Mouse (Mus musculus): Measurements from ENCODE around the gene Mgat5.

The Mgat5 gene

DNA sequence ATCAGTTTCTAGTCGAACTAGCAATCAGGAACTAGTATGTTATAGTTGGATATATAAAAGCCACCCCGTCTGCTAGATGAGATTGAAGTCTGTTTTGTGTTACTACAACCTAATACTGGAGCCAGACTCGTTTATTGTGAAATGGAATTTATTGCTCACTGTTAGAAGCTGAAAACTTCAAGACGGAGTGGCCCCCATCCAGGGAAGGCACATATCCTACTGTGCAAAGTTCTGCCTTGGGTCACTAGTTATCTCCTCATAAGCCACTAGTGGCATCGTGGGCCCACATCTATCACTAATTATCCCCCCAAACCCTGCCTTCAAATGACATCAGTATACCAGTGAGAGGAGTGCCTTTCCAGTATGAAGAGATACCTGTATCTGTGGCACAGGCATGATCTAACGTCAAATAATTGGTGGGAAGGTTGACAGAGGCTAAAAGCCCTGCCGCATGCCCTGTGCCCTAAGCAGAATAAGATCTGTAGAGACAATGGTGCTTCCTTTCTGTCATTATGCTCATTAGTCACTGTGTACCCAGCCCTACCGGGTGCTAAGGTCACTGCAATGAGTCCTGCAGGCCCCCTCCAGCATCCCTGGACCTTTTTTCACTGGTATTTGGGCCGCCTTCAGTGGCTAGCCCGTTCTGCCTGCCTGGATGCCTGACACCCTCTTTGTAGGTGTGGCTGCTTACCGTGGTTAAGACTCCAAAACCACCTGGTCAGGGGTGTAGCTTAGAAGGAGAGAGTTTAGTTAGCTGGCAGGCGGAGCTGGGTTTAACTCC is 191.9 kb downstream of the Mgat5 start:
- DNase-seq = no peak

DNA sequence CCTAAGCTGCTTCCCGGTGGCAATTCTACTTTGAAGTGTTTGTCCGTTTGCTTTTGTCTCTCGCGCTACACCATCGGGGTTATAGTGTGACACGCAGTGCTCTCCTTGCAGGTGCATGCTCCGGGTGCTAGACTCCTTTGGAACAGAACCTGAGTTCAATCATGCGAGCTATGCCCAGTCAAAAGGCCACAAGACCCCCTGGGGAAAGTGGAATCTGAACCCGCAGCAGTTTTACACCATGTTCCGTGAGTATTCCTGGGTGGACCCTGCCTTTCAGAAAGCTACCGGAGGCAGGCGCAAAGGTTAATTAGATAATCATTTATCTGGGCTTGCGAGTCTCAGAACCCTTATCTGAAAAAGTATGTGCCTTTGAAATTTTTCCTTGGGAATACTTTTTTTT is 192.6 kb downstream of the Mgat5 start:
- DNase-seq = no peak

- no peak for DNase-seq
Observed at GRCm38 (mm10) chr1:127398186-127398585, 193.4 kb downstream of the Mgat5 start.

DNA sequence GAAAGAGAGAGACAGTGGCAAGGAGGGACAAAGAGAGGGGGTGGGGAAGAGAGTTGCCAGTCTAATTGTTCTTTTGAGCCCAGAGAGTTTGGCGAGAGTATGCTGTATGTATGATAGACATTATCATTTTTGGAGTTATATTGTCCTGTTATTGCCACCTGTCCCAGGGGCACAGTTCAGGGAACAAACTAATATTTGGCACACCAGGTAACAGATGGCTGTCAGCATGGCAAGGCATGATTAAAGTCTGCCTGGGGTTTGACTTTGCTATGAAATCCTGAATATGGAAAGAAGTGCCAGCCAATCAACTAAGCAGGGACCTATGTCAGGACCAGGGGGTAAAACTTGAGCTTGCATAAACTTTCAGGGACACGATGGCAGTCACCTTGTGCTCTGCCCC is 195.4 kb downstream of the Mgat5 start:
- DNase-seq = no peak

DNA sequence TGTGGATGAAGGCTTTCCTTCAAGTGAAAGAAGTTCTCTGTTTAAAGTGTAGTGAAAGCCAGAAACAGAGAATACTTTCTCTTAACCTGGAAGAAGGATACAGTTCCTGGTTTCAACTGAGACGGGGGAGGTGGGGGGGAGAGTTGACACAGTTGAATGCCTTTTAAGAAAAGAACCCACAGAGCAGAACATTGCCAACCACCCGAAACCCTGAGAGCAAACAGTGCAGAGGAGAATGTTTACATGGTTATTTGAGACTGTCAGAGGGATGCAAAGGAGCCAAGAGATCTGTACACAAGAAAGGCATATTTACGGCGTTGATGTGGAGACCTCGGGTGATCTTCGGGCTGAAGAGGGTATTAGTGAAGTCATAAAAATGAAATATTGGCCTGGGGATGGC is 195.9 kb downstream of the Mgat5 start:
- no peak for DNase-seq

- no peak for DNase-seq
Observed at GRCm38 (mm10) chr1:127404655-127405054, 199.8 kb downstream of the Mgat5 start.

DNA sequence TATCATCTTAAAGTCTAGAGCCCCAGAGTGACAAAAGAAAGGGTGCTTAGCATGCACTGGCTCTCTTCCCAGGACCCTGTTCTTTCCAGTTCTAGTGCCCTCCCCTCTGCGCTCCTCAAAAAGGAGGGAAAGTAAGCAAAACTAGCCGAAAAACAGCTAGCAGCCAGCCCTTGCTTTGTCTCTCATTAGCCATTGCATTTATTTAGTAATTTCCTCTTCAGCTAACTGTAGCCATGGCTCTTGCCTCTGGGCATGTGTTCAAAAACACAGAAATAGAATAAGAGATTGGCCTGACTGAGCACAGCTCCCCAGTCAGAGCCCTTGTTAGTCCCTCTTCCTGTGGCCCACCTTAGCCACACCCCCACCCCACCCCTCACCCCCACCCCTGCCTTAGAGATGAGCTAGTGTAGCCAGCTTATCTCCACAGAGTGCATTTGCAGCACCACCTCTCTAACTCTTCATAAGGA is 204.2 kb downstream of the Mgat5 start:
- peak; percentile 36 for DNase-seq

DNA sequence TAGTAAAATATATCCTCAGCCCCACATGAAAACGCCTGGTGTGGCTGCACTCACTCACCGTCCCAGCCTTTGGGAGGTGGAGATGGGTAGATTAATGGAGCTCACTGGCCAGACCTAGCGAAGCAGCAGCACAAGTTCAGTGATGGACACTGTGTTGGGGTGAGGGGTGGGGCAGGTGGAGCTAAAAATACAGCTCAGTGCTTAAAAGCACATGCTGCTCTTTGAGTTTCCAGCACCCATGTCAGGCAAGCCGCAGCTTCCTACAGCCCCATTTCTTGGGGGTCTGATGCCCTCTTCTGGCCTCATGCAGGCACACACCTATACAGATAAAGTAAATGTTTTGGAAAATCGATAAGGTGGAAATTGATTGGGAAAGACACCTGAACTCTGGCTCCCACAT is 204.7 kb downstream of the Mgat5 start:
- no peak for DNase-seq

GRCm38 (mm10) chr1:127414500-127414899 is 209.7 kb downstream of the Mgat5 start:
- DNase-seq = no peak

GRCm38 (mm10) chr1:127415896-127416295 is 211.1 kb downstream of the Mgat5 start:
- no peak for DNase-seq

DNA sequence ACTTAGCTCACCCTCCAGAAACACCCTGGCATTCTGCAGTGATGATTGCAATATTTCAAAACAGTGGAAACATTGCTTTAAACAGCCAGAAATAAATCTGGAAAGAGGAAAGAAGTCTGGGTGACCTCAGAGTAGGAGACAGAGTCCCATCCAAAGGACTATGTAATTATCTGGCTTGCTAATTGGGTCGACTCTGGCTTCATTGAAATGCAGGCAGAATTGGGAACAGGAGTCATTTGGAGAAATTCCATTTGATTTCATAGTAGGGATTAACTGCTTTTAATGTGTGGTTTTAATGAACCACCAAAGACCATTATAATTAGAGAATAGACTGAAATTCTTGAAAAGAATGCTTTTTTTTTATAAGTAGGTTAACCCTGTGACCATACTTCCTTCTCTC is 212.2 kb downstream of the Mgat5 start:
- DNase-seq = peak; percentile 14

DNA sequence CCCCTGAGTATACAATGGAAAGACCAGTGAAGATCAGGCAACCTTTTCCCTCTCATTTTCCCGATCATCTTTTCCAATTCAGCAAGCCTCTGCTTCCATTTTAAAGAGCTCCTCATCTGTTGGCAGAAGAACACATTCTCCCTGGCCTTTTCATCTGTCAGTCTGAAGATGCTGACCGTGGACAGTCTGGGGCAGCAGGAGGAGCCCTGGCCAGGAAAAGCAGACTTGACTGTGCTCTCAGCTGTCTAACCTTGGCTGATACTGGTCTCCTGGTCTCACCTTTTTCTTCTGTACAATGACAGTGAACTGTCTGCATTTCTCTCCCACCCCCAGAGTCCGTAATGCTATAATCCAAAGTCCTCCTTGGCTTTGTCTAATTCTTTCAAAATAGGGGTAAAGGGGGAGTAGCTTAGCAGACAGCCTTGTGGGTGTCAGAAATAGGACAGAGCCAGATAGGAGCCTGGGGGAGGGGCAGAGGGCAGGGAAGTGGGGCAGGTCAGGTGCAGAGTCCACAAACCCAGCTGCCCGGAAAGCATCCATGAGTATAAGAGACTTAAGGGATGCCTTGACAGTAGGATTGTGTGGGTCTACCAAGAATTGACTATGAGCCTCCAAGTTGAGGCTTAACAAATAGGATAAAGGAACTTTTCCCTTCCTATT is 214.2 kb downstream of the Mgat5 start:
- no peak for DNase-seq

- DNase-seq = no peak
Observed at GRCm38 (mm10) chr1:127419581-127419980, 214.8 kb downstream of the Mgat5 start.

DNA sequence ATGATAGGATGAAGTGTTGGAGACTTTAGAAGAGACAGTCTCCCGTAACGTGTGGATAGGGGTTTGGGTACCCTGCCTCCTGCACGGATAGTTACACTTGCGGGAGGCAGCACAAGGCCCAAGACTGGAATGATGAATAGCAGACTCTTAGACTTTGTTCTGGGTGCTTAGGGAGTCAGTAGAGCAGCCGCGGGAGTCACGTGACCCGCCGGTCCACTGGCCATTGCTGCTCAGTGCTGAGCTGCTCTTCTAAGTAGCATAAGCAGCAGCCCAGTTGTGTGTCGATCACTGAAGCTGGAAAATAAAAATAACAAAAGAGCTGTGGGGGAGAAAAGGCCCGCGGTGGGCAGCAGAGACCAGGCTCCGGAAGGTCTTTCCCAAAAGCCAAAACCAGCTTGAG is 215.6 kb downstream of the Mgat5 start:
- no peak for DNase-seq

DNA sequence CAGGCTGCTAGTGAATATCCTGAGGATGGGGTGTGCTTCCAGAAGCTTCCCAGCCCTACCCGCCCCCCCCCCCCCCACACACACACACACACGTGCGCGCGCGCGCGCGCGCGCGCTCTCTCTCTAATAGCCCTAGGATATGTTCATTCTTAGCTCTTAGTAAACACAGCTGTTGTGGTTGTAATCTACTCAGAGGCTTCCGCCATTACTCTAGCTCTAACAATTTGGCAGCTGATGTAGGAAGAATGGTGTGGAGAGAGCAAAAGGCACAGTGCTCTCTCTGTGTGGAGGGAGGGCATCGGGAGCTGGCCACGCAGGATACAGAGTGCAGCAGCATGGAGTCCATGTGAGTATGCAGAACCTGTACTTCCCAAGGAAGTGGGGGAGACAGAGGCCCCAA is 216.0 kb downstream of the Mgat5 start:
- DNase-seq = no peak

DNA sequence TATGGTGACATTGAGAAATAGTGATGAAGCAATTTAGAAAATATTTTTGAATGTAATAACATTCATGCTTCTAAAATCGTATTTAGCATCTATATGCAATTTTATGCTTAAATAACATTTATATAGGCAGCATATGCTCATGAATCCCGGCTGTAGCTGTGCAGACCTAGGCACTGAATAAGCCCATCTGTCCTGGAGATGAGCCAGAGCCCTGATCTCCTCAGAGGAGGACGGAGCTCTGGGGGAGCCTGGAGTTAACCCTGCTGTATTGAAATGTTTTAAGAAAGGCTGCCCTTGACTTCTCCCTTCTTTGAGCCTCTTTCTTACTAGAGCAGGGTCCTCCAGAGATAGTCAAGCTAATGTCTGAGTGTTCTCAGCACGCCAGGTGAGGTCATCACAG is 217.8 kb downstream of the Mgat5 start:
- DNase-seq = no peak

DNA sequence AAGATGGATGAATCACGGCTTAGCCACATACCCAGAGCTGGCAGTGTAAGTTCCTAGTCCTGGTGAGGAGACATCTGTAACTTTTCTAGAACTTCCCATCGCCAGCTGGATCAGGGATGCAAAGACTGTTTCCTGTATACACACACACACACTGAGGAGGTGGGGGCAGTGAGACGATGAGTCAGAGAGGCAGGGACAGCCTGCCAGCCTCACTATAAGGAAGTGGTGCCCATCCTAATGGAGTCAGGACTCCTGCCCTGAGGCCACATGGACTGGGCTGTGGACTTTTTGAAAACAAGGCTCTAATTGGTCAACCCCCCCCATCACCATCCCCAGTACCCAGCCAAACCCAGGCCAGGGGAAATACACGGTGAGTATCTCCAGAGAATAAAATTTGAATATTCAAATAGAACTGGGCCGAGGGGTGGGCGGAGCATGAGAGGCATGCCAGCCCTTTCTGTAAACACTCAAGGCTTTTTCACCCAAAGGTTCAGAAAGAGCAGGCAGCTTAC is 220.3 kb downstream of the Mgat5 start:
- peak; percentile 59 for DNase-seq

- DNase-seq = no peak
Observed at GRCm38 (mm10) chr1:127430290-127430689, 225.5 kb downstream of the Mgat5 start.

DNA sequence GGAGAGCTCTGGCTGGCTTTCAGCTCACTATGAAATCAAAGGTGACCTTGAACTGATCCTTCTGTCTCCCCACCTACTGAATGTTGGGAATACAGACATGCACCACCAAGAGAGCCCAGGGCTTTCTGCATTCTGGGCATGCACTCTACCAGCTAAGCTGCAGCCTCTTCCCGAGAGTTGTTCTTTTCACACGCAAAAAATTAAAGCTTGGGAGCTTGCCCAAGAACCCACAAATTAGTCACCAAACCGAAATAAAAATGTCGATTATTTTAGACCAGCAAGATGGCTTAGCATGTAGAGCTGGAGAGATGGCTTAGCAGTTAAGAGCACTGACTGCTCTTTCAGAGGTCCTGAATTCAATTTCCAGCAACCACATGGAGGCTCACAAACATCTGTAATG is 230.0 kb downstream of the Mgat5 start:
- no peak for DNase-seq

GRCm38 (mm10) chr1:127437091-127437490 is 232.3 kb downstream of the Mgat5 start:
- peak; percentile 15 for DNase-seq

- DNase-seq = no peak
Observed at GRCm38 (mm10) chr1:127439452-127439891, 234.7 kb downstream of the Mgat5 start.

- DNase-seq = no peak
Observed at GRCm38 (mm10) chr1:127441007-127441406, 236.2 kb downstream of the Mgat5 start.

DNA sequence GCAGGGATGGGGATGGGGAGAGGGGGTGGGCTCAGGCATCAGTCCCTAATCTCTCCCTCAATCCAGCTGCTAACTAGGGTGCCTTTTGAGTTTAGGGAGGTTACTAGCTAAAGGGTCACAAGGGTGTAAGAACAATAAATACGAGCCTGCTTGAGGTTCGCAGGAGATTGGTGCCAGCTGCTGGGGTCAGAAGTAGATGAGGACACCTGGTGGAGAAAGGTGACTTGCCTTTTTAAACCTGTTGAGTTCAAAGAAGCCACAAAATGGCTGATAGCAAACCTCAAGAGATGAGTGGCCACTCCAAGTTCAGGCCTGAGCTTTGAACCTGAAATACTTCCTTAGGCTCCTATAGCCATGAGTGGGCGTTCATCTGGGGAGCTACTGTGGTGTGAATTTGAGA is 236.9 kb downstream of the Mgat5 start:
- no peak for DNase-seq

Data from lung, postnatal 10 days (tissue).